Mouse (Mus musculus) neural tube, embryonic 12.5 days (tissue): ENCODE measurements around the gene Lhx5. TPM values are rescaled to one million over a fixed set of nuclear protein-coding genes. Genes with fewer than 3 reads are reported as not detected.

Experiments
- ATAC-seq: fragments of 200-750 bp; cut with Nextera tagmentation; 2 replicates; pipeline ENCODE4 v1.8.0; 2017; ENCODE audit warnings: low read depth, mild to moderate bottlenecking, moderate TSS enrichment, moderate library complexity; ENCODE audit not compliant: low FRiP score
- H3K27ac ChIP-seq: fragments of 300-500 bp; sonication (generic); 2 replicates; pipeline ENCODE4 v1.5.1; 2016
- H3K27me3 ChIP-seq: fragments of 300-500 bp; sonication (generic); replicated peaks from 2 replicates; pipeline ENCODE4 v1.6.1; 2016; ENCODE audit warnings: mild to moderate bottlenecking
- H3K36me3 ChIP-seq: fragments of 300-500 bp; sonication (generic); 2 replicates; pipeline ENCODE4 v1.6.1; 2016; ENCODE audit warnings: mild to moderate bottlenecking
- H3K4me1 ChIP-seq: fragments of 300-500 bp; sonication (generic); 2 replicates; pipeline ENCODE4 v1.6.1; 2016
- H3K4me2 ChIP-seq: fragments of 300-500 bp; sonication (generic); replicated peaks from 2 replicates; pipeline ENCODE4 v1.6.1; 2016; ENCODE audit warnings: mild to moderate bottlenecking
- H3K4me3 ChIP-seq: fragments of 300-500 bp; sonication (generic); 2 replicates; pipeline ENCODE4 v1.5.1; 2016
- H3K9ac ChIP-seq: fragments of 300-500 bp; sonication (generic); 2 replicates; pipeline ENCODE4 v1.6.1; 2016; ENCODE audit warnings: mild to moderate bottlenecking
- H3K9me3 ChIP-seq: fragments of 300-500 bp; sonication (generic); 2 replicates; pipeline ENCODE4 v1.6.1; 2016; ENCODE audit warnings: mild to moderate bottlenecking
- WGBS: fragments of 180-500 bp; shearing (Covaris S2); methylation state at CpG from one replicate; pipeline ENCODE4 v1.1.7; 2016; 5-methylcytosine and 5-hydroxymethylcytosine counted together
- polyA plus RNA-seq: library from polyadenylated mRNA; unstranded; fragments of >200 nt; fragmentation: Nextera tagmentation; extraction: Ambion mirVana; gene quantifications from 2 replicates; pipeline ENCODE4 v1.2.1, GENCODE M21; 2016

Lhx5 gene
- polyA plus RNA-seq, 1 experiment from 2014 or later = 64.9 TPM

GRCm38 (mm10) chr5:120420106-120420505 lies 11.4 kb upstream of the Lhx5 start:
- H3K4me3 ChIP-seq = no peak overlapping the region
- H3K9me3 ChIP-seq = no peaks in the 10 kb centered on the region
- H3K27ac ChIP-seq = no peak overlapping the region
- peaks cover 8% of the 10 kb centered on the region; the same call in 1 of the 2 replicates for H3K4me1 ChIP-seq
- H3K36me3 ChIP-seq = no peaks in the 10 kb centered on the region
- ATAC-seq = no peak
- no peak overlapping the region for H3K4me2 ChIP-seq
- H3K27me3 ChIP-seq = peaks cover 69% of the 10 kb centered on the region
- no peak overlapping the region for H3K9ac ChIP-seq
- 93% methylated on average over 8 of the region's 8 CpGs for WGBS

- H3K4me3 ChIP-seq = peak overlapping the region; percentile 33
- H3K27me3 ChIP-seq = peaks cover 95% of the 10 kb centered on the region
- no peaks in the 10 kb centered on the region for H3K9me3 ChIP-seq
- peaks cover 13% of the 10 kb centered on the region; the same call in 1 of the 2 replicates for H3K4me1 ChIP-seq
- peak overlapping the region; percentile 58 for H3K4me2 ChIP-seq
- peak overlapping the region; percentile 68 for H3K9ac ChIP-seq
- no peak for ATAC-seq
- under 1% methylated on average over 19 of the region's 19 CpGs for WGBS
- peak overlapping the region; percentile 82 for H3K27ac ChIP-seq
- no peaks in the 10 kb centered on the region for H3K36me3 ChIP-seq
Observed at GRCm38 (mm10) chr5:120424039-120424438, 7.5 kb upstream of the Lhx5 start.

GRCm38 (mm10) chr5:120424657-120425056 lies 6.8 kb upstream of the Lhx5 start:
- H3K9me3 ChIP-seq = no peaks in the 10 kb centered on the region
- peak overlapping the region; percentile 82 for H3K27ac ChIP-seq
- ATAC-seq = no peak
- H3K27me3 ChIP-seq = peaks cover 95% of the 10 kb centered on the region
- H3K4me3 ChIP-seq = peak overlapping the region; percentile 33
- under 1% methylated on average over 11 of the region's 11 CpGs for WGBS
- no peaks in the 10 kb centered on the region for H3K36me3 ChIP-seq
- H3K4me2 ChIP-seq = peak overlapping the region; percentile 58
- peaks cover 13% of the 10 kb centered on the region; the same call in 1 of the 2 replicates for H3K4me1 ChIP-seq
- H3K9ac ChIP-seq = peak overlapping the region; percentile 68

GRCm38 (mm10) chr5:120425711-120426110 lies 5.8 kb upstream of the Lhx5 start:
- Histone ChIP-seq H3K4me2 (peak overlapping the region; percentile 58), H3K9me3 (no peaks in the 10 kb centered on the region), H3K9ac (peak overlapping the region; percentile 68), H3K27ac (peak overlapping the region; percentile 82), H3K4me1 (peaks cover 13% of the 10 kb centered on the region; the same call in 1 of the 2 replicates), H3K27me3 (peaks cover 96% of the 10 kb centered on the region), H3K4me3 (peak overlapping the region; percentile 33), H3K36me3 (no peaks in the 10 kb centered on the region)
- WGBS = under 1% methylated on average over 20 of the region's 20 CpGs
- no peak for ATAC-seq

GRCm38 (mm10) chr5:120426572-120426971 lies 4.9 kb upstream of the Lhx5 start:
- Histone ChIP-seq H3K36me3 (no peaks in the 10 kb centered on the region), H3K9me3 (no peaks in the 10 kb centered on the region), H3K4me3 (peak overlapping the region; percentile 36), H3K27ac (peak overlapping the region; percentile 87), H3K4me2 (peak overlapping the region; percentile 58), H3K27me3 (peaks cover 96% of the 10 kb centered on the region), H3K9ac (peak overlapping the region; percentile 64), H3K4me1 (peaks cover 12% of the 10 kb centered on the region; the same call in 1 of the 2 replicates)
- under 1% methylated on average over 10 of the region's 10 CpGs for WGBS
- ATAC-seq = no peak

GRCm38 (mm10) chr5:120427451-120427938 lies 4.0 kb upstream of the Lhx5 start:
- H3K4me3 ChIP-seq = peak overlapping the region; percentile 36
- H3K9ac ChIP-seq = peak overlapping the region; percentile 64
- ATAC-seq = no peak
- H3K4me2 ChIP-seq = peak overlapping the region; percentile 58
- no peaks in the 10 kb centered on the region for H3K36me3 ChIP-seq
- under 1% methylated on average over 33 of the region's 33 CpGs for WGBS
- H3K27ac ChIP-seq = peak overlapping the region; percentile 87
- H3K4me1 ChIP-seq = peaks cover 11% of the 10 kb centered on the region; the same call in 1 of the 2 replicates
- peaks cover 96% of the 10 kb centered on the region for H3K27me3 ChIP-seq
- no peaks in the 10 kb centered on the region for H3K9me3 ChIP-seq

- peak overlapping the region; percentile 36 for H3K4me3 ChIP-seq
- H3K36me3 ChIP-seq = no peaks in the 10 kb centered on the region
- ATAC-seq = no peak
- 1% methylated on average over 21 of the region's 21 CpGs for WGBS
- peak overlapping the region; percentile 79 for H3K27ac ChIP-seq
- peak overlapping the region; percentile 64 for H3K9ac ChIP-seq
- peak overlapping the region; percentile 58 for H3K4me2 ChIP-seq
- no peaks in the 10 kb centered on the region for H3K9me3 ChIP-seq
- peaks cover 11% of the 10 kb centered on the region; the same call in 1 of the 2 replicates for H3K4me1 ChIP-seq
- peaks cover 96% of the 10 kb centered on the region for H3K27me3 ChIP-seq
Observed at GRCm38 (mm10) chr5:120428189-120428838, 3.2 kb upstream of the Lhx5 start.

- Histone ChIP-seq H3K27ac (peak overlapping the region; percentile 79), H3K4me1 (peaks cover 11% of the 10 kb centered on the region; the same call in 1 of the 2 replicates), H3K4me2 (peak overlapping the region; percentile 58), H3K36me3 (no peaks in the 10 kb centered on the region), H3K9me3 (no peaks in the 10 kb centered on the region), H3K9ac (peak overlapping the region; percentile 64), H3K4me3 (peak overlapping the region; percentile 36), H3K27me3 (peaks cover 97% of the 10 kb centered on the region)
- 0% methylated on average over 6 of the region's 6 CpGs for WGBS
- ATAC-seq = no peak
Observed at GRCm38 (mm10) chr5:120428990-120429389, 2.5 kb upstream of the Lhx5 start.

GRCm38 (mm10) chr5:120429692-120430091 lies 1.8 kb upstream of the Lhx5 start:
- no peak for ATAC-seq
- peak overlapping the region; percentile 36 for H3K4me3 ChIP-seq
- H3K9me3 ChIP-seq = no peaks in the 10 kb centered on the region
- WGBS = 2% methylated on average over 6 of the region's 6 CpGs
- H3K4me1 ChIP-seq = peaks cover 11% of the 10 kb centered on the region; the same call in 1 of the 2 replicates
- peak overlapping the region; percentile 79; the same call in 1 of the 2 replicates for H3K27ac ChIP-seq
- H3K4me2 ChIP-seq = peak overlapping the region; percentile 58
- peak overlapping the region; percentile 64 for H3K9ac ChIP-seq
- H3K36me3 ChIP-seq = no peaks in the 10 kb centered on the region
- peaks cover 97% of the 10 kb centered on the region for H3K27me3 ChIP-seq

- WGBS = 2% methylated on average over 30 of the region's 30 CpGs
- Histone ChIP-seq H3K4me3 (peak overlapping the region; percentile 55), H3K9me3 (no peaks in the 10 kb centered on the region), H3K4me2 (peak overlapping the region; percentile 58), H3K4me1 (peaks cover 14% of the 10 kb centered on the region; the same call in 1 of the 2 replicates), H3K36me3 (peaks cover 3% of the 10 kb centered on the region; the same call in 1 of the 2 replicates), H3K9ac (peak overlapping the region; percentile 90), H3K27me3 (peaks cover 97% of the 10 kb centered on the region), H3K27ac (peak overlapping the region; percentile 63)
- ATAC-seq = no peak
Observed at GRCm38 (mm10) chr5:120431001-120431583, 407 bp upstream of the Lhx5 start.

GRCm38 (mm10) chr5:120432486-120433015 lies 1.1 kb downstream of the Lhx5 start:
- peaks cover 10% of the 10 kb centered on the region for H3K4me1 ChIP-seq
- peaks cover 96% of the 10 kb centered on the region for H3K27me3 ChIP-seq
- peaks cover 3% of the 10 kb centered on the region; the same call in 1 of the 2 replicates for H3K36me3 ChIP-seq
- no peak for ATAC-seq
- H3K9me3 ChIP-seq = no peaks in the 10 kb centered on the region
- peak overlapping the region; percentile 58 for H3K4me2 ChIP-seq
- peak overlapping the region; percentile 90 for H3K9ac ChIP-seq
- WGBS = 2% methylated on average over 9 of the region's 9 CpGs
- H3K27ac ChIP-seq = peak overlapping the region; percentile 82; the same call in 1 of the 2 replicates
- peak overlapping the region; percentile 55 for H3K4me3 ChIP-seq
